Mouse (Mus musculus): ENCODE measurements around the gene Clip4.
A peak's percentile ranks its signal among the peaks of the same experiment; 100 is the strongest.

Gene Clip4

DNA sequence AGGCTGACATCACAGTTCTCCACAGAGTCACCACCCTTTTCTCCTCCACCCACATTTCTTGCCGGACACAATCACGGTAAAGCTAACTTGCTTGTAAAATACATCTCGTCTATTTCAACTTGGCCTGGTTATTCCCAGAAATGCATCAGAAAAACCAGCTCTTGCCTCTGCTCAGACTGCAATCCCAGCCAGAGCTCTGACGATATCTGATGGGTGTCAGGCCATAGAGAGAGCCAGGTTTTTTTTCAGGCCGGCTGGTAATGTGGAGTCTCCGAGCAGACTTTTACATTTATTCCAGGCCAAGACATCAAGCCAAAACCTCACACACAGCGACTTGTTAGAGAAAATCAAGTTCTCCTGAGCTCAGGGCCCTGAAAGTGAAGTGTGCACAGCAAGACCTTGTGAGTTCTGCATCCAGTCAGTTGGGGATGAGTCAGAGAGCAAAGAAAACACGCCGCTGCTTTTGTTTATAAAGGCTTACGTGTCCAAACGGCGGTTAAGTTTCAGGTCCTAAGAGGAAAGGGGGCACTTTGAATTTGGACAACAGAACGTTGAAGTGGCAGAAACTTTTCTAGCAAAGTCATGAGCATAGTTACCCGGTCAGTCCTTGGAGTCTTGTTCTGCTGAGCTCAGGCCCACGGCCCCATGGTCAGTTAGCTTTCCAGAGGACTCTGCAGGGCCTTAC lies 27.4 kb downstream of the Clip4 start:
- no peak for DNase-seq

DNA sequence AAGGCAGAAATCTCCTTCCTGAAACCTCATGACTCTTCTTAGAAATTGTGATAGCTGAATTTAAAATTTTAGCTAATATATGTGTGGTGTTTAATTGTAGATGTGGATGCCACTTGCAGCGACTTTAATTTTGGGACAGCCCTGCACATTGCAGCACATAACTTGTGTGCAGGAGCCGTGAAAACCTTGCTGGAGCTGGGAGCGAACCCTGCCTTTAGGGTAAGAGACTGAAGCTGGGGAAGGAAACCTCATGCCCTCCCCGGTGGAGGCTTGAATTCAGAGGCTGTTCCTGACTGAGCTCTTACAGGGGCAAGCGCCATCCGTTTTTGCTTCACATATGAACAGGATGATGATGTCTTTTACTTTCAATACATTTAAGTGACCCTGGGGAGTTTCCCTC lies 35.2 kb downstream of the Clip4 start:
- DNase-seq, result no peak

DNA sequence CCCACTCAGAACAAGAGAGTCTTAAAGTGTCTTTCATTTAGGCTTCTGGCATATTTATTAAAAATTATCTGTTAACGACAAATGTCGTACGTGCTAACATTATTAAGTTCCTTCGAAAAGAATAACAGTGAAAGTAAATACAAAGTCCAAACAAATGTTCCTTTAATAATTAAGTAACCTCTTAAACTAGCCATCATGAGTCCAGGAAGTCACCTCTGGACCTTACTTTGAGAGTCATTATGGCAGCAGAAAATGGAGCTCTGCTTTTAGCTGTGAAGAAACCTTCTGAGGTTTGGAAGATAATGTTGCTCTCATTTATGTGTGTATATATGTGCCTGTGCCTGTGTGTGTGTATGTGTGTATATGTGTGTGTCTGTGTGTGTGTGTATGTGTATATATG lies 35.6 kb downstream of the Clip4 start:
- DNase-seq, result no peak

DNA sequence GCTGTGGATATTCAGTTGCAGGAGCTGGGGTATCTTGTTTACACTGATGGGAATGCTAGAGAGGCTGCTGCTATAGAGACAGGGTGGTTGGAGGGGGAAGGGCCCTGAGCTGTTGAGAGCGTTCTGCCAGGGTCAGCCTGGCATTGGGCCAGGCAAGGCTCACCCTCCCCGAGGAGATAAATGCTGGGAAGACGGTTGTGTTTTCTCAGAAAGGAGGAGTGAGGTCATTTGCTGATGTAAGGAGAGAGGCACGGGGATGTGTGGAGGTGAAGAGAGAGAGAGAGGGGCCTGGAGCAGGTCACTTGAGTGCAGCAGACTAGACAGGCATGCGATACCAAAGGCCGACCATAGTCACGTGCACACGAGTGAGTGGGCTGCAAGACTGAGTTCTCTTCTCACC lies 42.8 kb downstream of the Clip4 start:
- DNase-seq, result no peak

DNA sequence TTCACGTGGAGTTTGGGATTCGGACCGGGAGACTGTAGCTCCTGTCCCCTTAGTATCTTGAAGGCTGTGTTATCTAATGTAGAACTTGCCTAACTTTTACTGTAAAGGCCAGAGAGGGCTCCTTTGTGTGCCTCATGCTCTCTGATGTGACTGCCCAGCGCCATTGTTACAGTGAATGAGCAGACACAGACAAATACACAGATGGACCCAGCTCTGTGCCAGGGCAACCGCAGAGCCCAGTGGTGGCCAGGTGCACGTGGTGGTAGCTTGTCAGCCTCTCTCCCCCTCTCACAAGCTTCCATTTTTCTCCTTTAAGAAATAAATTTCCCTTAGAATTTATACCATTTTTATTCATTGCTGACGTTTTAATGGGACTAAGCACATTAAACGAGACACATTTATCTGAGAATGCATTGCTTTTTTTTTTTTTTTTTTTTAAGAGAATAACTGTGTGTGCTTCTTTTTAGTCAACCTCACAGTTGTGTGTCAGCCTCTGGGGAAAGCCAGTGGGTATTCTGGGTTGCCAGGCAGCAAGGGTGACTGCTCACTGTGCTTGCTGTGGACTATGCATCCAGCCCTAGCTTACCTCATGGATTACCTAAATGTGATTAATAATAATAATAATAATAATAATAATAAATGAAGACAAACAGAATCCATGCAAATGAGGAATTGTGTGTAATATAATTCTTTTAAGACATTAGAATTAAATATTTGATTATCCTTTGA lies 48.0 kb downstream of the Clip4 start:
- no peak for DNase-seq

DNA sequence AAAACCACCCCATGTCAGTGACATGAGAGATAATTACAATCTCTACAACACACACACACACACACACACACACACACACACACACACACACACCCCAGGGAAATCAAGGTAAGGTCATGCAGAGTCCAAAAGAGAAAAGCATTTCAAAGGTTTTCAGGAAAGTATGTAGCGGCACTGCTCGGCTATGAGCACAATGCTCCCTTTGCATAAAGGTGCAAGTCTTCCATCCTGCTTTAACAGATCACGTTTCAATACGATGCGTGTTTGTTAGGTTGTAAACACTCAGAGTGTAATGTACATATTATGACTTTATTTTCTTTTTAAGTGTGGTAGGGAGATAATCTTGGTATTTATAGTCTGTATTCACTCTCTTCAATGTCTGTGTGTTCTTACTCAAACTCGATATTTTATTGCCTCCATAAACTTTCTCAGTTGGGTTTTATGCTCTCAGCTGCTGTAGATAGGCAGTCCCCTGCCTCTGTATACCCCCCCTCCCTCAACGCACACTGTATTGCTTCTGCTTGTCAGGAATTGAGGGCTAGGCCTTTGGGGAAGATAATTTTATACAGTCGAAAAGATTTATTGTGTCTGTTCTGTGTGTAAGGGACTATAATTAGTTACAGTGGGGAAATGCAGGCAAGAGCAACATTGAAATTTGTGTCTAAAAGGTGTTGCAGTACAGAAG lies 55.5 kb downstream of the Clip4 start:
- DNase-seq, result no peak

DNA sequence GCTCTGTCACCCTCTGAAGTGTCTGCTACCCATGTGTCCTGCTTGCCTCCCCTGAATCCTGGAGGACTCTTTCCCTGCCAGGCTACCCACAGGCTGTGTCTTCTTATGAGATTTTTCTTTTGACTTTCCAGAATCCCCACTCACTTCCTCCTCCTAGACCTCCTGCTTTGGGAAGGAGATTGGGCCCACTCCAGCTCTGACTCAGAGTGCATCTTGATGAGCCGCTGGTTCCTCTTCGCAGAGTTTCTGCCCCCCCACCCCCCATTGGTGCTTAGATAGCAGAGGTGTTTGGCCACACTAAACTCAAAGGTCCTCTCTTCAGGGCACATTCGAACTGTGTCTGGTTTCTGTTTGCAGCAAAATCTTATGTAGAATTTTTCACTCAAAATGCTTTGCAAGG lies 58.3 kb downstream of the Clip4 start:
- DNase-seq, result no peak

DNA sequence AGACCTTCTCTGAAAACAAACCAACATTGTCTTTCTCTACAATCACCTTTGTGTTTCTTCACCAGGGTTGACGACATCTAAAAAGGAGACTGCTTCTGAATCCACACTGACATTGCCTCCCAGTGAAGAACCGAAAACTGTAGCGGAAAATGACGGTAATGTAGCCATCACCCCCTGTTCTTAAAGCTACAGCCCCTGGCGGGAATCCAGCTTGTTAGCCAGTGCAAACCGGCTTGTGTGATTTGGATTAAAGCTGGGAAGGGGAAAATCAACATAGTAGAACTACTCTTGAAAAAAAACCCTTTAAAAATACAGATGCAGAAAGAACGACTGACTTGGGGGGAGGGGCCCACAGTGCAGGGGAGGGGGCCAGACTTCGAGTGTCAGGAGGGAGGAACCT lies 59.4 kb downstream of the Clip4 start:
- no peak for DNase-seq

DNA sequence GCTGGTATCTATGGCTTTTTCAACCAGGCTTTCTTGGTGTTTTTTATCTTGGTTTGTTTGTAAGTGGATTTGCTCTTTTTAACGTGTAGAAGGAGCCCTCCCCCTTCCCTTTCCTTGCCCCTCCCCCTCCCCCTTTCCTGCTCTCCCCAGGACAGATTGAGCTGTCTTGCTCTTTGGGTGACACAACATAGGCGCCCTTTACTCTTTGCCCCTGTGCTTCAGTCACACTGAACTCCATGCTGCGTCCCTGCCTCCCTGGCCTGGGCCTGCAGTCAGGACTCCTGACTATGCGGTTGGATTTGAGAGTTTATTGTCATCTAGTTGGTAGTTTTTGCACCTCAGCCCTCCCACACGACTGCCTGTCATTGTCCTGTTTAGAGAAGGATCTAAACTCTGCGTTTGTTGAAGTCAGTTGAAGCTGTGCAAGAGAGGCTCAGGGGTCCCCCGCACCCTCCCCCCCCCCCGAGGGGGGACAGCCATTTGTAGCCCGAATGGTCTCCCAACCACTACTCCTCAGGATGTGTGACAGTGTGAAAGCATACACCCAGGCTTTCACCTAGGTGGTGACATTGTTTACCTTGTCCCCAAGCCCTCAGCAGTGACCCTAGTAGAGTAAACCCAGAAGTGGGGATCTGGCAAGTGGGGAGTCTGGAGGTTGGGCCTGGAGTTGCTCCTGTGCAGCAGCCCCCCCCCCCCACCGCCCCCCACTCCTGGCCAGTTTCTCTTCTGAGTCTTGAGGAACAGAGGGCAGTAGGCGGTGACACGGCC lies 60.6 kb downstream of the Clip4 start:
- DNase-seq, result no peak

DNA sequence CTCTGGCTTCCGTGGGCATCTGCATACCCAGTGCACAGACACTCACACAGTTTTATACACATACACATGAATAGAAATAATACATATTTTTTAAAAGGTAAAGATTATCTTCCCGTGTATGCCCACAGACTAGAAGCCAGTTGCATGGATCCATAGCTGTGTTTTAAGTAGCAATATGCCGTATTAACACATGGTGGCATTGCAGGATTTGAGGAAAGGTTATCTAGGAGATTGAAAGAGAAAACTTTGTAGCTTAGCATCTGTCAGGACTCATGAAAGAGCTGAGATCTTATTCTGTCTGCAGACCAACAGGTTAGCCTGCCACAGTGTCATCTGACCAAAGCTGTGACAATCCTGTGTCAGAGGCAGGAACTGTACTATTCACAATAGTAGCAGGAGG lies 63.7 kb downstream of the Clip4 start:
- no peak for DNase-seq

DNA sequence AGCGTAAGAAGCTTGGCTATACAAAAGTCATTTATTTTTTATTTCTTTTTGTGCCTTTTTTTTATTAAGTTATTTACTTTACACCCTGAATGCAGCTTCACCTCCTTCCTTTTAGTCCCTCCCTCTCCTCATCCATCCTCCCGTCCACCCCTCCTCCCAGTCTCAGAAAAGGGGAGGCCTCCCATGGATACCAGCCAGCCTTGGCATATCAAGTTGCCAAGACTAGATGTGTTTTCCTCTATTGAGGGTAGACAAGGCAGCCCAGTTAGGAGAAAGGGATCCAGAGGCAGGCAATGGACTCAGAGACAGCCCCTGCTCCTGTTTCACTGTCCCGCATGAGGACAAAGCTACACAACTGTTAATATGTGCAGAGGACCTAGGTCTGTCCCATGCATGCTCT lies 93.9 kb downstream of the Clip4 start:
- no peak for DNase-seq

DNA sequence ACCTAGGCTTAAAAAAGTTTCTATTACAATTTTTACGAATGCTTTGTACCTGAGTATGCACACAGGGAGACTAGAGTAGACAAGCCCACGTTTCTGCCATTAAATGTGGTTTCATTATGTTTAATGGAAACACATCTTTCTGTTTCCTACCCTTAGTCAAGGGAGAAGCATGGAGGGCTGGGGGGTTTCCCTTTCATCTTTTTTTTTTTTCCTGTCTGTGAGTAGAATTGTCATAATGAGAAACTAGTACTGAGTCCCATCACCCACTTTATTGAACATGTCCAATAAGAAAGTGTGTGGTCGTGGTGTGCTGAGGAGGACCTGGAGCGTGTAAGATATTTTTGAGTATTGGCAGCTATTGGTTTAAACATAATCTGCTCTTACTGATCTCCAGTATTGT lies 94.6 kb downstream of the Clip4 start:
- DNase-seq, result no peak

DNA sequence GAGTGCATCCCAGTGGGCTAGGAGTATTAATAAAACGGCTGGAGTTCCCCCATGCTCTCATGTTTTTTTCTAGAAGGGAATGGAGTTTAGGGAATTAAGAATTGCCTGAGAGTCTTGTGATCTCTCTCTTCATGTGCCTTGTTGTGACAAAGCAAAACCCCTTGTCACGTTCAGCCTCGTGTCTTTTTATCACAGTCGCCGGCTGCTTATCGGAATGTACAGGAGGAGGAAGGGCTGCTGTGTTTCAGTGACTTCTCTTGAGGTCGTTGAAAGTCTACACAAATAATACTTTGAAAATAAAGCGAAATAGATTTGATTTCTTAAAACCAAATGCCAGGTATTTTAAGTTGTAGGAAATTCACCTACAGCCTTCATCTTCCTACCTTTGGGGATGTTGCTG lies 95.8 kb downstream of the Clip4 start:
- DNase-seq, result no peak

DNA sequence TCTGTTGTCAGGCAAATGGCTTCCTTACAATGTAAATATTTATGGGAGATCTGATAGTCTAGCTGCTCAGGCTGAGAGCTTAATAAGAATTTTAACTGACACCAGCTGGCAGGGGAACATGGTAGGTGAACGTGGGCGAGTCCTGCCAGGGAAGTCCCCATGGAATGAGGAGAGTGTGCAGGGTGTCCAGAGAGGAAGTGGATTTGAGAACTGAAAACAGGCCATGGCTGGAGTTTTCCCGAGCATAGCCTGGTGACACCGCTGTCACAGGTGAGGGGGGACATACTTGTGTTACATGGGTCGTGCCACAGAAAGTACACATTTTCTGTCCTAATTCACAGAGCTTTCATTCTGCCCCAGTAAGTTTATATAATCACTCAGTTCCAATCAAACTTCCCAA lies 97.2 kb downstream of the Clip4 start:
- DNase-seq, result no peak

DNA sequence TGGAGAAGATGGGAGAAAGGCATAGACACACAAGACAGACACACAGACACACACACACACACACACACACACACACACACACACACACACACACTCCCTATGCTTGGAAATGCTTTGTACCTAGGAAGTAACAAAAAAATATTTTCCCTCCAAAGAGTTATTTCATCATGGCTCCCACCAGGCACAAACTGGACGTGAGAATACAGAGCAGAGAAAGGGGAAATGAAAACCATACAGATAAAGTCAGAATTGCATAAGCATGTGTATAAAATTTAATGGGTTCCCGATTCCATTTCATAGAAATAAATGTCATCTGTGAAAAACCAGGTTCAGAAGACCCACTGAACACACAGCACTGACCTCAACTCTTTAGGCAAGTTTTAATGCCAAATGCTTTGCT lies 99.6 kb downstream of the Clip4 start:
- DNase-seq, result no peak

DNA sequence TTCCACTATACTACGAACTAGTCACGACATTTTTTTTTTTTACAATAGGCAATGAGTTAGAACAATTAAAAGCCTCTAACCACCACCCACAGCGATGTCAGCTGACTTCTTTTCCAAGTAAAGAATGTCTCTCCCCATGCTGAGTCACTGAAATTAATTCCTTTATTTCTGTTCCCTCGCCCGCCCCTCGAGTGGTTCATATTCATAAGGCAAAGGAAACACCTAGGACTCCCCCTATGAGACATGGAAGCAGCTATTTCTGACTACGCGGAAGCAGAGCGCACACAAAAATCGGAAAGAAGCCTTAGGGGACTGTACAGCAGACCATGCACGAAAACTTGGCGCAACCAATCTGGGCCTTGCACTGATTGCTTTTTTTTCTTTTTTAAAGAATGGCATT lies 100.6 kb downstream of the Clip4 start:
- DNase-seq, result peak; percentile 45

DNA sequence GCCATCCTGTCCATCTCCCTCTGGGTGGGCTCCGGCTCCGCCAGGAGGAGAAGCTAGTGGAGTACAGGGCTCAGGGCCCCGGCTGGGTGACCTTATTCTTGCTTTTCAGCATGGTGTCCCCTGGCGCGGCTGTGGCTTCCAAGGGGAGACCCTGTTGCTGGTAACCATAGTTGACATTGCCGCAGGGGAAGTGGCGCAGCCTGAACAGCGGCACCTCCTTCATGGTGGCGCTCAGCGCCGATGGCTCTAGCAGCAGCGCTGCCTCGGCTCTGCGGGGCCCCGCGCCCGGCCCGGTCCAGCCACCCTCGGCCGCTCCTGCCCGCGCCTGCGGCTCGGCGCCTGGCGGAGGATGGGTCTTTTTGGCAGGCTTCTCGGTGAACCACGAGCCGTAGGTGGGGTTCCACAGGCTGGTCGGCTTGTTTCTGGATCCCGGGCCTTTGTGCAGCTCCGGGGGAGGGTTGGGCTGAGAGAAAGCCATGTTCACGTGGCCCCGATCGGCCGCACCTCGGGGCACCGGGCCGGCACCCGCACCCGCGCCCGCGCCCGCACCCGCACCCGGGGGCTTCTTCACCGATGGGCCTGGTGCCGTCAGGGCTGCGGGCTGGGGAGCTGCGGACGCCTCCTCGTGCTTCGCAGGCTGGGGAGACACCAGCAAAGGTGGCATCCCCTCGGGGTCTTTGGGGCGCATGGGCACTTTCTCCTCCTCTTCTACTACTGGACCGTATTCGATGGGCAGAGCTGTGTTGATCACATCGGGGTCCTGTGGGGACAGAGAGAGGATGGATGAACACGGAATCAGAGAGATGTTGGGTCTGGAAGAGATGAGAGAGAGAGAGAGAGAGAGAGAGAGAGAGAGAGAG lies 101.3 kb downstream of the Clip4 start:
- DNase-seq, result peak; percentile 22

DNA sequence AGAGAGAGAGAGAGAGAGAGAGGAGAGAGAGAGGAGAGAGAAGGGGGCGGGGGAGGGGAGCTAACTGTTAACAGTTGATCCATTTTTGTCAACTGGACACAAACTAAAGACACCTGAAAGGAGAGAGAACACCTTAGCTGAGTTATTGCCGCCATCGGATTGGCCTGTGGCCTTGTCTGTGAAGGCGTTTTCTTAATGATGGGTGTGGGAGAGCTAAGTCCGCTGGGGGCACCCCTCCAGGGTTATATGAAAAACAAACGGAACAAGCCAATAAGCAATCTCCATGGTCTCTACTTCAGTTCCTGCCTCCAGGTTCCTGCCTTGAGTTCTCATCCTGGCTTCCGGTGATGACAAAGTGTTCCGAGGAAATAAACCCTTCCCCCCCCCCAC lies 102.0 kb downstream of the Clip4 start:
- no peak for DNase-seq

DNA sequence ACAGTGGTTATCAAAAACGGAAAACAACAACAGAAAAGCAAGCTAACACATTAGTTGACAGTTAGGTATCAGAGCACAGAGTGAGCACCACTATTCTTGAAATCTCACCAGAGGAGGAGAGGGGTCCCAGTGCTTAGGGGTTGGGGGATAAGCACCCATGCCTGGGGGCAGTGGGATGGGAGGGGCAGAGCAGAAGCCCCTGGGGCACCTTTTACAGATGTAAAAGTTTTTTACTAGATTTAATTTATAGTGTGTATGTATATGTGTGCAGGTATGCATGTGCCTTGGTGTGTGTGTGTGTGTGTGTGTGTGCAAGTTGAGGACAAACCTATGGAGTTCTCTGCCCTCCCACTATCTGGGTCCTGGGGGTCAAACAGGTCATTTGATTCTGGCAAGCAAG lies 102.4 kb downstream of the Clip4 start:
- DNase-seq, result no peak

DNA sequence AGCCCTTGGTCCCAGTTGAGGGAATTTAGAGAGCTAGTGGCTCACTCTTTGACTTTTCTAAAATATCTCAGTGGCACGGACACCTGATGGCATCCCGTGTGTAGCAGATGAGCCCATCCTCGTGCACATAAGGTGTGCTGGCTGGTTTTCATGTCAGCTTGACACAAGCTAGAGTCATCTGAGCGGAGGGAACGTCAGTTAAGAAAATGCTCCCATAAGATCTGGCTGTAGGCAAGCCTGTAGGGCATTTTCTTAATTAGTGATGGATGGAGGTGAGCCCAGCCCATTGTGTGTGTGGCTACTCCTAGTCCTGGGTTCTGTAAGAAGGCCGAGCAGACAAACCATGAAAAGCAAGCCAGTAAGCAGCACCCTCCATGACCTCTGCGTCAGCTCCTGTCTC lies 103.7 kb downstream of the Clip4 start:
- no peak for DNase-seq

DNA sequence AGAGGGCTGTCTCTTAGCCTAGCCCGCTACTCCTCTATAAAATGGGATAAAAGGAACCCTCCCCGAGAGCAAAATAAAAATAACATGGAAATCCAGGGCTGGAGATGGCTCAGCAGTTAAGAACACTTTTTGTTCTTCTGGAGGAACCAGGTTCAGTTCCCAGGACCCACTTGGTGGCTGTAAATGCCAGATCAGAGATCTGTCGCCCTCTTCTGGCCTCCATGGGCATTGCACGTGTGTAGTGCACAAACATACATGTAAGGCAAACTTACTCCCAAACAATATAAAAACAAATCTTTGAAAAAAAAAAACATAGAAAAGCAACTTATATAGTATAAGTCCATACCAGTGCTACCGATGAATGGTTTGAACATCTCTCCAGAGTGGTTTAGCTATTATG lies 104.7 kb downstream of the Clip4 start:
- no peak for DNase-seq

DNA sequence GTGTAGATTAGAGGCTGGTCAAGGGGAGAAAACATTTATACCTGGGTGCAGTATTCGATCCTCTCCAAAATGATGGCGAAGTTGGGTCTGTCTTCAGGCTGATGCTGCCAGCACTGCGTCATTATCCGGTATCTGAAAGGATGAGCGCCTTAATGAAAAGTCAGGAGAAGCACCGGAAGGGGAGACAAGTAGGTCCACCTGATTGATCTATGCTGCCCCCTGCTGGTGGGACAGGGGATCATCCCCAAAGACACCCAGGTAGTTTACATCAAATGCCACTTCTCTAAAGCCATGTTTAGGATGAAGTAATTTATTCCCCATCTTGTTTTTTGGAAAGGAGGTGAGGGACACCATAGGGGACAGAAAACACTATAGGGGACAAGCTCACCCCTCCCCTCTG lies 105.8 kb downstream of the Clip4 start:
- peak; percentile 39 for DNase-seq

DNA sequence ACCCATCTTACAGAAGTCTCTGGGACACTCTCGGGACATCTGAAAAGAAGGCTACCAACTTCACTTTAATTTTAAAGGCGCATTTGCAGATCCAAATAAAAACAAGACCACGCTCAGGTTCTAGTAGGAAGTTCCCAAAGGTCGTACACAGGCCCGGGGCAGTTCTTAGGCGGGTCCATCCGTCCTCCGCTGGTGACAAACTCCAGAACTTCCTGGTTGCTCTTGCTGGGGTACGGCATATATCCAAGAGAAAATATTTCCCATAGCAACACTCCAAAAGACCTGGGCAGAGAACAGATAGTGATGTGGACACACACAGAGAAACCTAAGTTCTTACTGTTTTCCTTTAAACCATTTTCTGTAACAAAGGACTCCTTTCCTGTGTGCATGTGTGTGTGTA lies 106.5 kb downstream of the Clip4 start:
- DNase-seq, result no peak

Data from right cerebral cortex, adult 18-20 months (tissue).